Mouse (Mus musculus): ENCODE measurements around the gene Tns4. TPM values are rescaled to one million over a fixed set of nuclear protein-coding genes. Genes with fewer than 3 reads are reported as not detected.
A peak's percentile ranks its signal among the peaks of the same experiment; 100 is the strongest.

Gene Tns4
- polyA plus RNA-seq (2015; fragmentation: Nextera tagmentation; extraction: Ambion mirVana), result 0.08 and 0.27 TPM in 2 replicates

GRCm38 (mm10) chr11:99089077-99089601 lies at the start of gene Tns4:
Gene Tns4, minus strand, starts transcription at chr11:99089306.
- Histone ChIP-seq H3K9ac (no peak within 1 kb of the TSS), H3K9me3 (replicated peaks) (no peaks in the 10 kb centered on the region), H3K4me2 (no peak within 1 kb of the TSS), H3K27ac (no peak within 1 kb of the TSS), H3K27me3 (no peaks in the 10 kb centered on the region), H3K4me3 (no peak within 1 kb of the TSS), H3K4me1 (replicated peaks) (no peaks in the 10 kb centered on the region), H3K36me3 (no peaks in the 10 kb centered on the region)
- ATAC-seq (replicated peaks; ENCODE audit: insufficient number of reproducible peaks, insufficient read depth, low FRiP score, low read depth), result no peak
- 76% methylated on average over 14 of the region's 14 CpGs for WGBS

GRCm38 (mm10) chr11:99137385-99137784 lies 48.3 kb upstream of the Tns4 start:
- H3K36me3 ChIP-seq, result no peaks in the 10 kb centered on the region
- no peaks in the 10 kb centered on the region for H3K9me3 ChIP-seq (replicated peaks)
- peaks cover 32% of the 10 kb centered on the region for H3K4me1 ChIP-seq (replicated peaks)
- H3K9ac ChIP-seq, result no peak overlapping the region
- WGBS, result 67% methylated on average over 4 of the region's 4 CpGs
- no peak for ATAC-seq (replicated peaks; ENCODE audit: insufficient number of reproducible peaks, insufficient read depth, low FRiP score, low read depth)
- H3K27ac ChIP-seq, result no peak overlapping the region
- H3K27me3 ChIP-seq, result no peaks in the 10 kb centered on the region
- no peak overlapping the region for H3K4me2 ChIP-seq
- no peak overlapping the region for H3K4me3 ChIP-seq

GRCm38 (mm10) chr11:99136961-99137360 lies 47.9 kb upstream of the Tns4 start:
- WGBS, result 64% methylated on average over 4 of the region's 4 CpGs
- no peaks in the 10 kb centered on the region for H3K9me3 ChIP-seq (replicated peaks)
- no peak overlapping the region for H3K27ac ChIP-seq
- no peak for ATAC-seq (replicated peaks; ENCODE audit: insufficient number of reproducible peaks, insufficient read depth, low FRiP score, low read depth)
- no peaks in the 10 kb centered on the region for H3K36me3 ChIP-seq
- no peak overlapping the region for H3K4me2 ChIP-seq
- no peak overlapping the region for H3K4me3 ChIP-seq
- H3K4me1 ChIP-seq (replicated peaks), result peaks cover 36% of the 10 kb centered on the region
- H3K9ac ChIP-seq, result no peak overlapping the region
- no peaks in the 10 kb centered on the region for H3K27me3 ChIP-seq

GRCm38 (mm10) chr11:99136361-99136760 lies 47.3 kb upstream of the Tns4 start:
- Histone ChIP-seq H3K9ac (no peak overlapping the region), H3K27me3 (no peaks in the 10 kb centered on the region), H3K4me2 (no peak overlapping the region), H3K4me3 (no peak overlapping the region), H3K4me1 (replicated peaks) (peaks cover 42% of the 10 kb centered on the region), H3K27ac (no peak overlapping the region; the same call in 1 of the 2 replicates), H3K9me3 (replicated peaks) (no peaks in the 10 kb centered on the region), H3K36me3 (no peaks in the 10 kb centered on the region)
- no peak for ATAC-seq (replicated peaks; ENCODE audit: insufficient number of reproducible peaks, insufficient read depth, low FRiP score, low read depth)
- WGBS, result 46% methylated on average over 3 of the region's 3 CpGs

- Histone ChIP-seq H3K27ac (peak overlapping the region; percentile 64), H3K4me1 (replicated peaks) (peaks cover 44% of the 10 kb centered on the region)
- WGBS, result 58% methylated on average over 8 of the region's 8 CpGs
Measured at GRCm38 (mm10) chr11:99135047-99135440, 45.9 kb upstream of the Tns4 start.

GRCm38 (mm10) chr11:99134266-99135046 lies 45.4 kb upstream of the Tns4 start:
- Histone ChIP-seq H3K4me3 (no peak overlapping the region), H3K9me3 (replicated peaks) (no peaks in the 10 kb centered on the region), H3K36me3 (no peaks in the 10 kb centered on the region), H3K4me2 (no peak overlapping the region), H3K4me1 (replicated peaks) (peaks cover 44% of the 10 kb centered on the region), H3K27ac (peak overlapping the region; percentile 64), H3K27me3 (no peaks in the 10 kb centered on the region), H3K9ac (no peak overlapping the region)
- 47% methylated on average over 15 of the region's 15 CpGs for WGBS
- ATAC-seq (replicated peaks; ENCODE audit: insufficient number of reproducible peaks, insufficient read depth, low FRiP score, low read depth), result no peak

More at GRCm38 (mm10) chr11:99135047-99135440, 45.9 kb upstream of the Tns4 start:
- no peak for ATAC-seq (replicated peaks; ENCODE audit: insufficient number of reproducible peaks, insufficient read depth, low FRiP score, low read depth)
- Histone ChIP-seq H3K9me3 (replicated peaks) (no peaks in the 10 kb centered on the region), H3K4me3 (no peak overlapping the region), H3K36me3 (no peaks in the 10 kb centered on the region), H3K9ac (no peak overlapping the region), H3K4me2 (no peak overlapping the region), H3K27me3 (no peaks in the 10 kb centered on the region)

GRCm38 (mm10) chr11:99133285-99133897 lies 44.3 kb upstream of the Tns4 start:
- Histone ChIP-seq H3K9me3 (replicated peaks) (no peaks in the 10 kb centered on the region), H3K4me3 (no peak overlapping the region), H3K9ac (no peak overlapping the region), H3K4me1 (replicated peaks) (peaks cover 45% of the 10 kb centered on the region), H3K36me3 (no peaks in the 10 kb centered on the region), H3K27ac (peak overlapping the region; percentile 64), H3K27me3 (no peaks in the 10 kb centered on the region), H3K4me2 (no peak overlapping the region)
- no peak for ATAC-seq (replicated peaks; ENCODE audit: insufficient number of reproducible peaks, insufficient read depth, low FRiP score, low read depth)
- WGBS, result 36% methylated on average over 5 of the region's 5 CpGs

- Histone ChIP-seq H3K4me1 (replicated peaks) (peaks cover 57% of the 10 kb centered on the region), H3K27me3 (no peaks in the 10 kb centered on the region), H3K4me3 (peak overlapping the region; percentile 28), H3K27ac (peak overlapping the region; percentile 69), H3K36me3 (no peaks in the 10 kb centered on the region), H3K9me3 (replicated peaks) (no peaks in the 10 kb centered on the region), H3K4me2 (peak overlapping the region; percentile 58), H3K9ac (peak overlapping the region; percentile 12)
- 5% methylated on average over 11 of the region's 11 CpGs for WGBS
- peak; percentile 71 for ATAC-seq (replicated peaks; ENCODE audit: insufficient number of reproducible peaks, insufficient read depth, low FRiP score, low read depth)
Measured at GRCm38 (mm10) chr11:99132091-99132730, 43.1 kb upstream of the Tns4 start.

GRCm38 (mm10) chr11:99131463-99131840 lies 42.3 kb upstream of the Tns4 start:
- ATAC-seq (replicated peaks; ENCODE audit: insufficient number of reproducible peaks, insufficient read depth, low FRiP score, low read depth), result no peak
- no peaks in the 10 kb centered on the region for H3K27me3 ChIP-seq
- no peak overlapping the region for H3K9ac ChIP-seq
- H3K4me1 ChIP-seq (replicated peaks), result peaks cover 60% of the 10 kb centered on the region
- WGBS, result 22% methylated on average over 12 of the region's 12 CpGs
- H3K4me2 ChIP-seq, result peak overlapping the region; percentile 58
- no peaks in the 10 kb centered on the region for H3K9me3 ChIP-seq (replicated peaks)
- peak overlapping the region; percentile 28 for H3K4me3 ChIP-seq
- peak overlapping the region; percentile 69; the same call in 1 of the 2 replicates for H3K27ac ChIP-seq
- H3K36me3 ChIP-seq, result no peaks in the 10 kb centered on the region

GRCm38 (mm10) chr11:99130736-99131462 lies 41.8 kb upstream of the Tns4 start:
- H3K4me3 ChIP-seq, result no peak overlapping the region
- H3K4me2 ChIP-seq, result 0 out of 2 replicates have a peak overlapping the region, but pooled peaks have one; percentile 58
- no peak overlapping the region for H3K9ac ChIP-seq
- H3K4me1 ChIP-seq (replicated peaks), result peaks cover 63% of the 10 kb centered on the region
- WGBS, result 59% methylated on average over 5 of the region's 5 CpGs
- H3K27me3 ChIP-seq, result no peaks in the 10 kb centered on the region
- ATAC-seq (replicated peaks; ENCODE audit: insufficient number of reproducible peaks, insufficient read depth, low FRiP score, low read depth), result no peak
- H3K36me3 ChIP-seq, result no peaks in the 10 kb centered on the region
- no peaks in the 10 kb centered on the region for H3K9me3 ChIP-seq (replicated peaks)
- H3K27ac ChIP-seq, result no peak overlapping the region

GRCm38 (mm10) chr11:99129287-99129686 lies 40.2 kb upstream of the Tns4 start:
- H3K4me1 ChIP-seq (replicated peaks), result peaks cover 62% of the 10 kb centered on the region
- 41% methylated on average over 2 of the region's 2 CpGs for WGBS
- no peaks in the 10 kb centered on the region for H3K9me3 ChIP-seq (replicated peaks)
- ATAC-seq (replicated peaks; ENCODE audit: insufficient number of reproducible peaks, insufficient read depth, low FRiP score, low read depth), result no peak
- H3K27me3 ChIP-seq, result no peaks in the 10 kb centered on the region
- no peak overlapping the region for H3K4me2 ChIP-seq
- no peak overlapping the region for H3K27ac ChIP-seq
- H3K36me3 ChIP-seq, result no peaks in the 10 kb centered on the region
- no peak overlapping the region for H3K4me3 ChIP-seq
- H3K9ac ChIP-seq, result no peak overlapping the region
